Mouse (Mus musculus) heart, adult 8-10 months (tissue): ENCODE data around the gene Gadl1. TPM values are rescaled to one million over a fixed set of nuclear protein-coding genes. Genes with fewer than 3 reads are reported as not detected.
"Not testable (repeated sequence)": the region's sequence is repeated elsewhere in the genome, so short reads cannot be mapped to it uniquely, and the experiment has no call there.

Experiments
- DNase-seq: peaks from one replicate; pipeline ENCODE4 v3.0.0; 2022; ENCODE audit warnings: low spot score
- total RNA-seq, 4 experiments: library from RNA; stranded (reverse); gene quantifications; 2 replicates each; pipeline ENCODE4 v1.2.4; 2022

The Gadl1 gene
- total RNA-seq, 4 experiments from 2014 or later, result 0.20 TPM; not detected in 3

DNA sequence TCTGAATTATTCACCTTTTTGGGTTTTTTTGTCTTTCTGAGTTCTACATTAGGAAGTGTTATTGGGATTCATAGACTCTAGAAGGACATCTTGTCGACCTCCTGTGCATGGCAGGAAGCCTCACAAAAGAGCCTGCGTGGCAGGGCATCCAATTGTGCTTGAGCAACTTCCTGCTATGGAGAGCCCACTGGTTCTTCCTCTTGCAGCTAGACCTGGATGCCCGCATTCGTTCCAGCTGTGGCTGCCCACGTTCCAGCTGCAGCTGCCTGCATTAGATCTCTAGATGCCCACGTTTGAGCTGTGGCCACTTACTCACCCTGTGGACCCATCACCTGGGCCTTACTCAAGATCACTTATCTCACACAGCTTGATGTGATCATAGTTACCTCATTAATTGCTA is 116.1 kb downstream of the Gadl1 start:
- no peak for DNase-seq

DNA sequence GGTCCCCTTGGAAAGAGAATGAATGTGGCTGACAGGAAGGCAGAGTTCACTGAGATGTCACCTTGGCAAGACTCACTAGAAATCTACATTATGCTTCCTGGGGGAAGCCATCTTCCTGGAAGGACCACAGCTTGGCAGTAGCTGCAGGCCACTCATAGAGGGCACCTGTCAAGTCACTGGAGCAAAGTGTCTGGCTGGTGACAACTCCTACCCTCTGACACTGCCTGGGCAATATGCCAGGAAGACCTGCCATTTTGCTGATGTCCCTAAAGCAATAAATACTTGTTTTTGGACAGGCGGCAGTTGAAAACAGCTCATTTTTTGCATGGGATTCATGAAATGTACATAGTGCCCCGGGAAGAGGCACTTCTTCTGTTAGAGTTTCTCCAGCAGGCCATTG is 119.8 kb downstream of the Gadl1 start:
- DNase-seq, result no peak

DNA sequence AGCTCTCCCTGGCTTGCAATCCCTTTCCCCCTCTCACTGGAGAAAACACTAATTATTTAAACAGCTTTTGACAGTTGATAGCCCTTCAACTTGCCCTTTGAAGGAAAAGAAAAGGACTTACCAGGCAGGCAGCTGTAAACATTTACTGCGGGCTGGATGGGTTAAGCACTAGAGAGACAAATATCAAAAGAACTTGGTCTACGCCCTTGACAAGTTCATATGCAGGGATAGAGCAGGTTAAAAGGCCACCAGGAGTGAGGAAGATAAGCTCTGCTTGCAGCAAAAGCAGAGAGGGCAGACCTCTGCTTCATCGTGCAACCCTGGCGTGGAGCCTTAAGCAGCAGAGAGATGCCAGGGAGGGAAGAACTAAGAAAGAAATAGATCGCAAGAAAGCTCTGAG is 123.5 kb downstream of the Gadl1 start:
- DNase-seq, result no peak

DNA sequence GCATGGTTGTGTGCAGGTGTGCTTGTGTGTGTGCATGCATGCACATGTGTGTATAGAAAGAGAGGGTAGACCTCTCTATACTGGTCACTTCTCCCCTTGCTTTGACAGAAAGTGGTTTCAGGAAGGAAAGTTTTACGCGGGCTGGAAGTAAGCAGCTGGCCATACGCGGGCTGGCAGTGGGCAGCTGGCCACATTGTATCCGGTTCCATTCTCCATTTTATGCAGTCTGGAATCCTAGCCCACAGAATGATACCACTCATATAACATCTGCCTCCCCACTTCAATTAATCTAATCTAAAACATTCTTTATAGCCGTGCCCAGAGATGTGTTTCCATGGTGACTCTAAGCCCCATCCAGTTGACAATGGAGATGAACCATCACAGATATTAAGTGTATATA is 129.0 kb downstream of the Gadl1 start:
- DNase-seq, result no peak

DNA sequence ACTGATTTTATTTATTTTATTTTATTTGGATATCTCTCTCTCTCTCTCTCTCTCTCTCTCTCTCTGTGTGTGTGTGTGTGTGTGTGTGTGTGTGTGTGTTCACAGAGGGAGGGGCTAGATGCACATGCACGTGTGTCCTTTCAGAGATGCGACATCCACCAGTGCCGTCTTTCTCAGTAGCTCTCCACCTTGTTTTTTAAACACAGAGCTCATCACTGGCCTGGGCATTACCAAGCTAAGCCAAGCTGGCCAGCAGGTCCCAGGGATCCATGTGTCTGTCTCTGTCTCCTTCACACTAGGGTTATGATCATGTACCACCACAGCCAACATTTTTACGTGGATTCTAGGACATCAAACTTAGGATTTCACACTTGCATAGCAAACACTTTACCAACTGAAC is 130.7 kb downstream of the Gadl1 start:
- DNase-seq, result no peak

DNA sequence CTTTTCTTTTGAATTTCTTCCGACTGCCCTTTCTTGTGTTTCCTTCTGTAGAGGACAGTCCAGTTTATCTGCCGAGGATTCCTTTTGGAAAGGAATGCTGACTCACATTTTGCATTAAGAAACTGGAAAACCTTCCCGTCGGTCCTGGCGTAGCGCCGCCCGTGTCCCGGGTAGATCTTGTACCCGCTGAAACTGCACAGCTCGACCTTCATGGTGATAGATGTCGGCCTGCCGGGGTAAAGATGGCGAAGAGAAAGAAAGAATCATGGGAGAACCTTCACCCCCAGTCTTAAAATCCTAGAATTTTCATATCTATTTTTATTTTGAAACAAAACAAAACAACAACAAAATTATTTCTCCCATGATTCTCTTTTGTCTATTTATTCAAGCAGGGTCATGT is 131.6 kb downstream of the Gadl1 start:
- DNase-seq, result not testable (repeated sequence)

DNA sequence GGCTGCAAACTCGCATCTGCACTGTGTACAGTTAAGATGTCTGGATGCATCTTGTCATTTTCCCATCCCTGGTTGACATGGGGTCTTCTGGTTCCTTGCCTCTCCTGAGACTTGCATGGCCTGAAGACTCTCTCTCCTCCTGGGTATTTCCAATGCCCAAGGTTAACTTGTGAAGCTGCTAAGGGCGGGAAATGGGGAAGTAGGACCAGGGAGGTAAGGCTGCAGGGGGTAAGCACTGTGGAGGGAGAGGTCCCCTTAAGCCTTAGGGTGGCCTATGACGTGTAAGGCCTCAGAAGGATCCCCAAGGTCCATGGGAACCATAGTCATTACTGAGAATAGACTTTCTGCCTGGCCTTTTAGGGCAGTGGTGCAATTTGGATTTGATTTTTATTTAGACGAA is 132.1 kb downstream of the Gadl1 start:
- no peak for DNase-seq

DNA sequence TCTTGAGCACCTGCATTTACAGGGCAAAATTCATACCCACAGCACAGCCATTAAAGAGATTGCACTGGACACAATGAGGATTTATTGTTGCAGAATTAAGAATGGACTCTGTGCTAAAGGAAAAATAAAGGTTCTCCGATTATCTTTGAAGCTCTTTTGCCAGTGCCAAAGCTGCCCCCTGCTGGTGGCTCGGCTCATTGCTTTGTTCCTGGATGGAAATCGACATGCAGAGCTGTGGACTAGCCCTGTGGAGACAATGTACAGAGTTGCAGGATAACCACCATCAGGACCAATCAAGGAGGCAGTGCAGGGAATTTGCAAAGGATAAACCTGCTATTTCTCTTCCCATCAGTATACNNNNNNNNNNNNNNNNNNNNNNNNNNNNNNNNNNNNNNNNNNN is 132.5 kb downstream of the Gadl1 start:
- peak; percentile 58 for DNase-seq

DNA sequence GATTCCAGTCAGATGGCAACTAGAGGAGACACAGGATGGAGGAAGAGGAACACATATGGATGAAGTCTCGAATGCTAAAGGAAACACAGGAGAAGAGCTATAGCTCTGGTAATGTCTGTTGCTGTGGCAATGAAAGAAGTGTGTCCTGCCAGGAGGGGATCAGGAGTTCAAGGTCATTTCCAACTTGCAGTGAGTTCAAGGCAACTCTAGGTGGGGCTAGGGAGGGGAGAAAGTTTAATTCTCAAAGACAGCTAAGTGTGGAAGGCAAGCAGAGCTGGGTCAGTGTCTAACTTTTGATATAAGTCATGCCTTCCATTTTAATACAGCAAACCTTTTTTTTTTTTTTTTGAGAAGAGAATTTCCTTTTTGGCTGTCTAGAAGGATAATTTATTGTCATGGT is 140.7 kb downstream of the Gadl1 start:
- no peak for DNase-seq

DNA sequence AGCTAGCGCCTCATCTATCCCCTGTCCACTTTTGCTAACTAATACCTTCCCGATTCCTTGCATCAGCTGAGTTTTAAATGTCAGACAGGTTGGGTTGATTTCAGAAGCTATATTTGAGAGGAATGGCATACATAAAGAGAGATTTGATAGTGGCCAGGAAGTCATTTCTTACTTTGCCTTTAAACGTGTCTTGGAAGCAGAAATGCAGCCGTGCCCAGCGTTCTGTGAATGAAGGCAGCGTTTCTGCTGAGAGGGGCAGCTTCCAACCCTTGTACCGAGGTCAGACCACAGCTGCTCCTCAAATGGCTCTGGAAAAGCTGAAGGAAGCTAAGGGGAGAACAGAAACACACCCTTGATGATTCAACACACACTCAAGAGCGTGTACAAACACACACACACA is 144.7 kb downstream of the Gadl1 start:
- DNase-seq, result no peak

DNA sequence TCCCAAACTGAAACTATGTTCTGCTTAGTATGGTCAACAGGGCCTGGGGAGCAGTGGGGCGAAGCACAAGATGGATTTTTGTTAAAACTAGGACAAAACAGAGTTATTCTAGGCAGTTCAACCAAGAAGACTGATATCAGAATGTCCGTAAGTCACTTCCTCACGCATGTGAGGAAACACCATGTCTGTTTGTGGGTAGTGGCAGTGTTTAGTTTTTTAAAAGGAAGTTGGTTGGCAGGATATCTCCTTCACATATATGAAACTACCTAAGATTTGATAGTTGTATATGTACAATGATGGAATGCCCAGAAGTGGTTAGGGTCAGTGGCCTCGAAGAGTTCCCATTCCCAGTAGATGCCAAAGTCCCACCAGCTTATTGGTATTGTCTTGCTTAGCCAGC is 149.2 kb downstream of the Gadl1 start:
- DNase-seq, result no peak

DNA sequence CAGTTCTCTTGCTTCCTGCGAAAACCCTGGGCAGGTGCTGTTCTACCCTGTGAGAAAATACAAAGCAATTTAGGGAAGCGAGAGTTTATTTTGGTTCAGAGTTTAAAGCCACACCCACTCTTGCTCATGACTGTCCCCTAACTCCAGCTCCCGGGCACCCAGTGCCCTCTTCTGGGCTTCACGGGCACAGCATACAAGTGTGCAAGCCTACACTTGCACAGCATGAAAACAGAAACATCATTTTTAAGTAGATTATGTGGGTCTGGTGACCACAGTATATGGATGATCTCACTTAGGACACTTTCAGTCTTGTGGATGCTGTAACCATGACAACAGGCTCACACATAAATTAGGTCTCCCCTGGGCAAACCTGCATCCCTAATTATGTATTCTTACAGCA is 149.9 kb downstream of the Gadl1 start:
- DNase-seq, result no peak

DNA sequence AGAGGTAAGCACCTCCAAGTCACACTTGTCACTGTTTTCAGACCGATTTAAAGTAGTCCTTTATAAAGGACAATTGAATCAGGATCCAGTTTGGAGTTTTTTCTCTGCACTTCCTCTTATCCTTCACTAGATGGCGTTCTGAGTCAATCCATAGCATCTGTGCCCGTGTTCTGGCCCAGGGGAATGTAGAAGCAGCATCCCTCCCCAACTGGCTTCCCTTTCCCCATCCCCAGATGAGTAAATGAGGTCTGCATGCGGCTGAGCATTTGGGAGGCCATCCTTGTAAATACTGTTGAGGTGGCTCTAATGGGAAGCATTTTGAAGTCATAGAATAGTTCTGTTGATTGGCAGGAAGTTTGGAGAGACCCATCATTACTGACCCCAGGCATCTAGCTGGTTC is 151.4 kb downstream of the Gadl1 start:
- DNase-seq, result peak; percentile 19

DNA sequence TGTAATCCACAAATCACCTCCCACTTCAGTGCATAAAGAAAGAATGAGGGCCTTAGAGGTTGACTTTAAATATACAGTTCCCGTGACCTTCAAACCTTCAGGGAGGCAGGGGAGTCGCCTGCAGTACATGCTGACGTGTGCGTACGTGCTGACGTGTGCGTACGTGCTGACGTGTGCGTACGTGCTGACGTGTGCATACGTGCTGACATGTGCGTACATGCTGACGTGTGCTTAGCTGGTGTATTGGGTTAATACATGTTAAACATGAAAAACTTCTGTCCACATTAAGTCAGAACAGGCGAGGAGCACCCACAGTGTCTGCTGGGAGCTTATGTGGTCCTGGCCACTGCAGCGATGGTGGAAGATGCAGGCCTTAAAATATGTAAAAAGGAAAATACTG is 155.5 kb downstream of the Gadl1 start:
- DNase-seq, result no peak

DNA sequence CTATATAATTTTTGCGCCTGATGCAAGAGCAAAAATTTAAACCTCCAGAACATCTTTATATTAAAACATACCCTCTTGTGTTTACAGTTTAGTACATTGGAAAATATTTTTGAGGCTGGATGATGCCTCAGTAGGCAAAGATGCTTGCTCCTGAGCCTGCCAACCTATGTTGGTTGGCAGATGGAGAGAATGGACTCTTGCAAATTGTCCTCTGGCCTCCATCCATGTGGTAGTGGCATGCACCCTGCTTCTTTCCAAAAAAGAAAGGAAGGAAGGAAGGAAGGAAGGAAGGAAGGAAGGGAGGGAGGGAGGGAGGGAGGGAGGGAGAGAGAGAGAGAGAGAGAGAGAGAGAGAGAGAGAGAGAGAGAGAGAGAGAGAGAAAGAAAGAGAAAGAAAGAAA is 162.3 kb downstream of the Gadl1 start:
- DNase-seq, result not testable (repeated sequence)

DNA sequence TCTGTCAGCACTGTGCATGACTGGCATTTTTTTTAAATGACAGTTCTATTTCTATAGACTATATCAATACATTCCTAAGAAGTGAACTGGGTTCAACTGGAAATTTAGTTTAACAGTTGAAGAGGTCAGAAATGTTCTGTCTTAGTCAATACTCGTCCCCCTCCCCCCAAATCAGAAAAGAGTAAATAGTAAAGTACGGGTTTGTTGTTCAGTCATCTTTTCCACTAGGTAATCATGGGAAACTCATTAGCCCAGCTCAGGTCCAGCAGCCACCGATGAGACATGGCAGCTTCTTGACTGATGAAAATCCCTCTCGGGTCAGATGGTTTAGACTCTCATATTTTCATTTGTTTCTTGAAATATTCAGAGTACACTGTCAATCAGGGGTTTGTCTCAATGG is 166.9 kb downstream of the Gadl1 start:
- DNase-seq, result no peak

DNA sequence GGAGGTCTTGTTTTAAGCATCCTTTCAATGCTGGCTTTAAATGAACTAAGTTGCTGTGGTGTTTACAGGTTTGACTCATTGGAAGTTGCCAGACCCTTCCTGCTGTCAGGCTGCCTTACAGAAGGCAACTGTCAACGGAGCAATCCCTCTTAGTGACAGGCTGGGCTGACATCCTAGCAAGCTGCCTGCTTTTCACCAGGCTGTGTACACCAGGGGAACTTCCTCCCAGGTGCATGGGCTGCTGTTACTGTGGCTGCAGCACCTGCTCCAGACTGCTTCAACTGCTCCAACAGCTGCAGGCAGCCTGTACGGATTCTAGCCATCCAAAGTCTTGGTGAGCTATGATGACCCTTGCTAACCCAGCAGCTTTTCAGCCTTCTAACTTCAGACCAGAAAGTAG is 167.7 kb downstream of the Gadl1 start:
- DNase-seq, result no peak

DNA sequence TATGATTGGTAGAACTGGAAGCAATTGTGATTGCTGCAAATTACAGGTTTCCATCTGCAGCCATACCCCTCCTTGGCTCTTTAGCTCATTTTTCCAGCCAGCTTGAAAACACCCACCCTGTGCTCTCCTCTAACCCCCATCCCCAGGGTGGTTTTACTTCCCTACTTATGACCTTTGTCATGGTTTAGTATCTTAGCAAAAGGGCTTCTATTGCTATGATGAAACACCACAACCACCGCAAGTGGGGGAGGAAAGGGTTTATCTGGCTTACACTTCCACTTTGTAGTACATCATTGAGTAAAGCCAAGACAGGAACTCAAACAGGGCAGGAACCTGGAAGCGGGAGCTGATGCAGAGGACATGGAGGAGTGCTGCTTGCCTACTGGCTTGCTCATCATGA is 168.2 kb downstream of the Gadl1 start:
- DNase-seq, result no peak

DNA sequence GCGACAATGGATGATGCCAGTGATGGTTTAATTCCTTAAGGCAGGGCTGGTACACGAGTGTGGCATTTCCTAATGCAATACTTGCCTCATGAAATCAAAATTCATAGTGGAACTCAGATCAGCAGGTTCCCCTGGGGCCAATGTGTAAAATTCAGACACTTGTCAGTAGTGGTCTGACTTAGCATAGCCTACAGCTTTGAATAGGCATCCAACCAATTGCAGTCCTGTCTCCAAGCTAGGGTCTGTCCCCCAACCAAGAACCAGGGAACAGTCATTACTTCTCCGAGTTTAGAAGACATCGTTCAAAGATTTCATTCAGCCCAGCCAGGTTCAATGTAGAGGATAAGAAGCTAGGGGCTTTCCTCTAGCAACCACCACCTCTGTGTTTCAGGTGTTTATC is 172.5 kb downstream of the Gadl1 start:
- no peak for DNase-seq

DNA sequence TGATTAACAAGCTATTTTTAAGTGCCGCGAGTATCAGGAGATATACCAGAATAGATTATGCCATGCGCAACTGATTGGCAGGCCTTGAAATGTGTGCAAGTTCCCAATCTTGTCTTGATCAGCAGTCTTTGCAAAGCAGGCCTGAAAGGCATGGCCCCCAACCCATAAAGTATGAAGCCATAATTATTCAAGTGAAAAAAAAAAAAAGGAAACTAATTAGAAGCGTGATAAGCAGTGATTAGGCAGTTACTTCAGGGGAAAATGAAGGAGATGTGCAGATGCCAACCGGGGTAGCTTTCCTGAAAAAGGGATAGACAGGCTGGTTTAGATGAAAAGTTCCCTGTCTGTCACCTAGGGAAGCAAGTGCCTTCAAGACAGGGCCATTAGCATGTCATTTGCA is 174.0 kb downstream of the Gadl1 start:
- no peak for DNase-seq

DNA sequence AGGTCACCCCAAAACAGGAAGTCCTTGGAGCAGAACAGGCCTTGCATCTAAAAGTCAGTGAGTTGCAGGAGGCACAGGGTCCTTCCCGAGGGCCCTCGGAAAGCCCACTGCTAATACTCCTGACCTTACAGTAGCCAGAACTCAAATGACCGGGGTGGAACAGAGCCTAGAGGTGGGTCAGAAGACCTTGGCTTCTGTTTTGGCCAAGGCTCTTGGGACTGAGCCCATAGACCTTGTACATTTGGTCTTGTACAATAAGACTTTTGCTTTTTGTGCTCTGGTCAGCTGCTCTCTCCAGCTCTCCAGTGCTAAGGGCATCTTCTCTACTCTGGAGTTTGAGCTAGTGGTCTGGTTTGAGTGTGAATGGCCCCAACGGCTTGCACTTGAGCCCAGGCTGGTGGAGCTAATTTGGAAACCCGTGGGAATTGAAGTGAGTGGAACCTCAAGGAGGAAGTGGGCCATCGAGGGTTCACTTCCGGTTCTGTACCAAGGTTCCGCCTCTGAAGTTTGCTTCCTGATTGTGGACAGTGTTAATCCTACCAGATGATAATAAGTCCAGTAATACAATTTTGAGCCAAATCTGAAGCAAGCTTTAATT is 174.6 kb downstream of the Gadl1 start:
- no peak for DNase-seq

DNA sequence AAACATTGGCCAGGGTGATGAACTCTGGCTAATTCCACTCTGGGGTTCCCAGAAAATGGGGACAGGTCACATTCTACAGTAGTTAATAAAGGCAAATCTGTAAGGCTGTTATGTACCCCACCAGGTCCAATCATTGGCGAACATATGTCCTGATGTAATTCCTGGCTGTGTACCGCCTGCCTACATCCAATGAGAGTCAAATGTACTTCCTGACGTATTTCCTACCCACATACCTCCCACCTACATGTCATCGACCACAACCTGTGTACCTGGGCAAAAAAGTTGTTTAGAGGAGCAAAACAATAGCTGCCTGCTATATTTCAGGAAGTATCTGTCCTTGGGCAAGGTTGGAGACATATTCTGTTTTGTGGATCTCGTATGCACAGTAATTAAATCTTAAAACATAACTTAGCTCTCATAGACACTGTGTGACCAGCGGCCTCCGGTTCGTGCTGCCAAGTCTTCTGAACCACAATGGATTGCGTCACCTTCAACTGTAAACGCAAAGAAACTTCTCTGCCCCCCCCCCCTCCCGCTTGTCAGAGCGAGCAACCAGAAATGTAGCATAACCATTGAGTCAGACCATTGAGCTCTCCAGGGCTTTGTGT is 175.2 kb downstream of the Gadl1 start:
- DNase-seq, result no peak

DNA sequence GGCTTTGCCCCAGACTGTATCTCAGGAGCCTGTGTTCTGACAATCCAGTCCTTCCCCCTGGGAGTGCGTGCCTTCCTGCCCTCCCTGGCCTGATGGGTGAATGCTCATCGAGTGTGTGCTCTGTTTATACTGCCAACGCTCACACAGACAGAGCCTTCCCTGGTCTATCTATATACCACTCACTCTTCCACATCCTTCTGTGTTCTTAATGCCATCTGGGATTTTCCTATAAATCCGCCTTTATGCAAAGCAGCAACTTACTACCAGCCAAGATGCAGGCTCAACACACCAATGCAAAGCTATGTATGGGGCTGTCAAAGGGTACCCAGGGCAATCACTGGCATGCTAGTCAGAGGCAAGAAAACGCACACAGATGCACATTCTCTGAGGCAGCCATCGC is 176.7 kb downstream of the Gadl1 start:
- DNase-seq, result no peak

DNA sequence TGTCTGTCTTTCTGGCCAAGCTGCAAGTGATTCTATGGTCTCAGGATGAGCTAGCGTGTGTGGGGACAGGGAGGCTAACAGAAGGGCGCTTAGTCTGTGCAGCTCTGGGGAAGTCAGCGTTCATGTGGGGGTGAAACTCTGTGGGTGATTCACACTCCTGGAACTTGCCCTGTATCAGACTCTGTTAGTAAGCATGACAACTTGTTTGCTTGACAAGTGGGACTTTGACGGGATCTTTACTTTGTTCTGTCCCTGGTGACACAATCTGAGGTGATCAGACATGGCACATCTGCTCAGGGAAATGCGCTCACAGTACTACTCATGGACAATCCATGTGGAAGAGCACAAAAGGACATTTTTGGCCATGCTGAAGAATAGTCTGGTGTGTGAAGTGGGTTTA is 178.0 kb downstream of the Gadl1 start:
- no peak for DNase-seq
